Mouse (Mus musculus): ENCODE measurements around the gene Rhox2a.
"Not testable (repeated sequence)": the region's sequence is repeated elsewhere in the genome, so short reads cannot be mapped to it uniquely, and the experiment has no call there.

The Rhox2a gene

DNA sequence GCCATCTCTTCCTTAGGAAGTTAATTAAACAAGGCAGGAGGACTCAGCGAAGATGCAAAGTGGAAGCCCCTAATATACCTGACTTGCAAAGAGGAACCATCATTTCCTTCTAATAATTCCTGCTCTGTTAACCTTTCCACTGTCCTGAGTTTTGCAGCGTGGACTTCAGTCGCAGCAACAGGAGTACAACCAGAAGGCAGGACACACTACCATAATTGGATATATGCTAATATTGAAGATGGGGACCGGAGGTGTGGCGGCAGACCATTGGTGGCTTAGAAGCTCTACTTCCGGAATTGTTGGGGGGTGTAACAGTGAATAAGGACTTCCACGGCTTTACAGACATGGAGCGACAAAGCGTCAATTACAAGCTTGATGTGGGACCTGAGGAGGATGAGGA, at the start of gene Rhox2a:
Rhox2a (plus strand) TSS at position 301 of the 400 bp plus-strand sequence.
- not testable (repeated sequence) for DNase-seq

- no peak for DNase-seq
Measured at GRCm38 (mm10) chrX:37198676-37199075, 46.1 kb upstream of the Rhox2a start.

DNA sequence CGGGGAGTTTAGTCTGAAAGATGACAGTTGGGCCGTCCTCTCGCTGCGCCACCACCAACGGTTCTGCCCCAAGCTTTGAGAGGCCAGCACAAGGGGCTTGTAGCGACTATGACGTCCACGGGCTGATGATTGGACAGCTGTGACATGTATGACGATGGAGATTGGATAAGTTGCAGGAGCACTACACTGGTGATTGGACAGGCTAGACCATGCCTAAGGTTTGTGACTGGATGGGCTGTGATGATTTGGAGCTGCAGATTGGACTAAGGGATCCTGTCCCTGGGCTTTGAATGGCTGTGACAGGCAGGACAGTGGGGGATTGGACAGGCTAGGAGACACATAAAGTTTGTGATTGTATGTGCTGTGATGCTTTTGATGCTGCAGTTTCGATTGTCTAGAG, 33.8 kb upstream of the Rhox2a start, which contains the start of gene Gm9:
Gm9 (minus strand) TSS at position 101 of the 400 bp plus-strand sequence.
- no peak for DNase-seq

- not testable (repeated sequence) for DNase-seq
Measured at GRCm38 (mm10) chrX:37222158-37222557, 22.6 kb upstream of the Rhox2a start, which contains the start of gene Rhox1. TSS of gene Rhox1 (minus strand) at chrX:37222258.

- not testable (repeated sequence) for DNase-seq
Measured at GRCm38 (mm10) chrX:37249619-37250018, 4.8 kb downstream of the Rhox2a start, which contains the start of gene Rhox3a. TSS of gene Rhox3a (plus strand) at chrX:37249919.

GRCm38 (mm10) chrX:37265038-37265437, 20.3 kb downstream of the Rhox2a start, which contains the start of gene Rhox4a:
TSS of gene Rhox4a (plus strand) at chrX:37265338.
- DNase-seq, result not testable (repeated sequence)
